Mouse (Mus musculus) limb, embryonic 14.5 days (tissue): Measurements from ENCODE around the gene Tex12. TPM values are rescaled to one million over a fixed set of nuclear protein-coding genes. Genes with fewer than 3 reads are reported as not detected.

ENCODE experiments used
- ATAC-seq: fragments of 200-750 bp; cut with Nextera tagmentation; 2 replicates; pipeline ENCODE4 v1.8.0; 2017; ENCODE audit warnings: low read depth, moderate number of reproducible peaks, moderate TSS enrichment; ENCODE audit not compliant: low FRiP score
- DNase-seq: peaks from one replicate; pipeline ENCODE4 v3.0.0-alpha.2; 2015; ENCODE audit warnings: low spot score
- H3K27ac ChIP-seq: fragments of 300-500 bp; sonication (generic); replicated peaks from 2 replicates; pipeline ENCODE4 v1.5.1; 2014; ENCODE audit warnings: low read depth, mild to moderate bottlenecking, low read length, moderate library complexity, mixed read lengths
- H3K27me3 ChIP-seq: fragments of 300-500 bp; sonication (generic); 2 replicates; pipeline ENCODE4 v1.6.1; 2014; ENCODE audit warnings: low read length, mixed read lengths; ENCODE audit not compliant: control insufficient read depth, insufficient read depth
- H3K36me3 ChIP-seq: fragments of 300-500 bp; sonication (generic); 2 replicates; pipeline ENCODE4 v1.6.1; 2014; ENCODE audit warnings: mild to moderate bottlenecking, low read length, moderate library complexity, mixed read lengths; ENCODE audit not compliant: control insufficient read depth, insufficient read depth
- H3K4me1 ChIP-seq: fragments of 300-500 bp; sonication (generic); 2 replicates; pipeline ENCODE4 v1.6.1; 2014; ENCODE audit warnings: antibody characterized with exemption, low read length, mixed read lengths; ENCODE audit not compliant: control insufficient read depth, insufficient read depth
- H3K4me2 ChIP-seq: fragments of 300-500 bp; sonication (generic); replicated peaks from 2 replicates; pipeline ENCODE4 v1.6.1; 2014; ENCODE audit warnings: low read depth, mild to moderate bottlenecking, low read length, moderate library complexity; ENCODE audit not compliant: severe bottlenecking
- H3K4me3 ChIP-seq: fragments of 300-500 bp; sonication (generic); replicated peaks from 2 replicates; pipeline ENCODE4 v1.5.1; 2014; ENCODE audit warnings: low read length
- H3K9ac ChIP-seq: fragments of 300-500 bp; sonication (generic); 2 replicates; pipeline ENCODE4 v1.6.1; 2014; ENCODE audit warnings: mild to moderate bottlenecking, low read depth, low read length, moderate library complexity; ENCODE audit not compliant: severe bottlenecking
- H3K9me3 ChIP-seq: fragments of 300-500 bp; sonication (generic); 2 replicates; pipeline ENCODE4 v1.6.1; 2016; ENCODE audit warnings: low read length; ENCODE audit not compliant: control insufficient read depth
- POLR2A ChIP-seq: fragments of 200-500 bp; IDR thresholded peaks from 2 replicates; pipeline ENCODE4 v1.8.0; 2012; ENCODE audit warnings: inconsistent platforms, mild to moderate bottlenecking, moderate library complexity, borderline replicate concordance; ENCODE audit not compliant: insufficient read depth, insufficient read length; ENCODE audit errors: extremely low read depth
- WGBS: fragments of 180-500 bp; shearing (Covaris S2); extraction: QIAGEN DNeasy Blood & Tissue Kit; methylation state at CpG from one replicate; pipeline ENCODE4 v1.1.7; 2014; 5-methylcytosine and 5-hydroxymethylcytosine counted together
- polyA plus RNA-seq, 2 experiments: library from polyadenylated mRNA; depleted of rRNA in 1 of 2; stranded (reverse) in 1 of 2; unstranded in 1 of 2; fragments of >200 nt; fragmentation: Nextera tagmentation in 1 of 2; extraction: Ambion mirVana in 1 of 2; gene quantifications; 2 replicates each; pipeline versions ENCODE4 v1.2.1 to v1.2.3; 2012 to 2014

Gene Tex12
- polyA plus RNA-seq (2012; rRNA removed) = not detected in 2 replicates
- not detected in 2 replicates for polyA plus RNA-seq (2014; fragmentation: Nextera tagmentation; extraction: Ambion mirVana)

- no peak within 1 kb of the TSS for H3K9ac ChIP-seq
- DNase-seq (no peak), ATAC-seq (no peak)
- H3K4me3 ChIP-seq = no peak within 1 kb of the TSS
- no peak for TF ChIP-seq POLR2A
- H3K27ac ChIP-seq = no peak within 1 kb of the TSS
- no peak within 1 kb of the TSS for H3K4me2 ChIP-seq
- H3K4me1 ChIP-seq = no peaks in the 10 kb centered on the region
- H3K9me3 ChIP-seq = no peaks in the 10 kb centered on the region
- WGBS = 85% methylated on average over 38 of the region's 38 CpGs
- H3K36me3 ChIP-seq = no peaks in the 10 kb centered on the region
- no peaks in the 10 kb centered on the region for H3K27me3 ChIP-seq
These were observed at the start of gene Tex12 for GRCm38 (mm10) chr9:50561145-50561917. TSS of gene Tex12 (minus strand) at chr9:50561325.

DNA sequence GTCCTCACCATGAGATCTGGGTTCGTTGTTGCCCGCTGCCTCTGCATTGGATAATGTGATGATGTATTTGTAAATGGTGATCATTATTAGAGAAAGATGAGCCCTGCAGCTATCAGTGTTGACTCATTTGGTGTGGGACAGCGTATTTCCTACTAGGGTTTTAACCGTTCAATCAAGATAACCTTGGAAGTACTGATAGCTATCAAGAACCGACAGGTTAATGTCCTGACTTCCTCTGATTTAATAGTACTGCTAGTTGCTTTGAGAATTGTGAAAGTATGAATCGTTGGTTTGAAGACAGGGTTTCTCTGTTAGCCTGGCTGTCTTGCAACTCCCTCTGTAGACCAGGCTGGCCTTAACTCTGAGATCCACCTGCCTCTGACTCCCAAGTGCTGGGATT is 43.2 kb upstream of the Tex12 start:
- peak overlapping the region; percentile 83 for H3K4me3 ChIP-seq
- TF ChIP-seq POLR2A = no peak
- peak overlapping the region; percentile 70 for H3K4me2 ChIP-seq
- peak overlapping the region; percentile 70; the same call in 1 of the 2 replicates for H3K27ac ChIP-seq
- H3K9ac ChIP-seq = peak overlapping the region; percentile 77
- H3K27me3 ChIP-seq = no peaks in the 10 kb centered on the region
- DNase-seq = no peak
- peaks cover 18% of the 10 kb centered on the region for H3K4me1 ChIP-seq
- 3% methylated on average over 6 of the region's 6 CpGs for WGBS
- ATAC-seq = no peak
- H3K9me3 ChIP-seq = no peaks in the 10 kb centered on the region
- H3K36me3 ChIP-seq = peaks cover 42% of the 10 kb centered on the region

DNA sequence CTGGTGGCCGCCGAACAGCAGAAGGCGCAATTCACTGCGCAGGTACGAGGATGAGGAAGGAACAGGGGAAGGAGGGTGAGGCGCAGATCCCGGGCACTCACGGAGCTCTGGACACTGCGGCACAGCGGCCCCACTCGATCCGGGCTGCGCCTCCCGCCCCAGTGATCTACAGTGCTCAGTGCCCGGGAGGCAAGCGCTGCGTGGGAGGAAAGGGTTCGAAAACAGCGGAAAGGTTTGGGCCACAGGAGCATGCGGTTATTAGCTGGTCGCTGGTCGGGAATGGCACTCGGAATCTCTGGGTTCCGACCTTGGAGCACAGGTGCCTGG is 42.8 kb upstream of the Tex12 start:
- DNase-seq = no peak
- Histone ChIP-seq H3K36me3 (peaks cover 42% of the 10 kb centered on the region), H3K27ac (peak overlapping the region; percentile 70), H3K4me2 (peak overlapping the region; percentile 70), H3K9me3 (no peaks in the 10 kb centered on the region), H3K4me1 (peaks cover 18% of the 10 kb centered on the region), H3K9ac (peak overlapping the region; percentile 77), H3K4me3 (peak overlapping the region; percentile 83), H3K27me3 (no peaks in the 10 kb centered on the region)
- ATAC-seq = peak; percentile 85
- WGBS = 0% methylated on average over 24 of the region's 24 CpGs
- TF ChIP-seq POLR2A = no peak

- H3K27ac ChIP-seq = peak within 1 kb of the TSS; percentile 70
- no peaks in the 10 kb centered on the region for H3K27me3 ChIP-seq
- ATAC-seq = peak; percentile 97
- peak within 1 kb of the TSS; percentile 82 for H3K9ac ChIP-seq
- no peaks in the 10 kb centered on the region for H3K9me3 ChIP-seq
- peaks cover 18% of the 10 kb centered on the region for H3K4me1 ChIP-seq
- H3K36me3 ChIP-seq = peaks cover 44% of the 10 kb centered on the region
- H3K4me2 ChIP-seq = peak within 1 kb of the TSS; percentile 70
- peak; percentile 97 for DNase-seq
- TF ChIP-seq POLR2A = peak; percentile 94; the same call in 1 of the 2 replicates
- H3K4me3 ChIP-seq = peak within 1 kb of the TSS; percentile 83
- 1% methylated on average over 48 of the region's 48 CpGs for WGBS
These were observed 42.3 kb upstream of the Tex12 start, which contains the start of the genes Sdhd and Timm8b for GRCm38 (mm10) chr9:50603189-50603997. TSS of gene Sdhd (minus strand) at chr9:50603812. TSS of gene Timm8b (plus strand) at chr9:50603910.

DNA sequence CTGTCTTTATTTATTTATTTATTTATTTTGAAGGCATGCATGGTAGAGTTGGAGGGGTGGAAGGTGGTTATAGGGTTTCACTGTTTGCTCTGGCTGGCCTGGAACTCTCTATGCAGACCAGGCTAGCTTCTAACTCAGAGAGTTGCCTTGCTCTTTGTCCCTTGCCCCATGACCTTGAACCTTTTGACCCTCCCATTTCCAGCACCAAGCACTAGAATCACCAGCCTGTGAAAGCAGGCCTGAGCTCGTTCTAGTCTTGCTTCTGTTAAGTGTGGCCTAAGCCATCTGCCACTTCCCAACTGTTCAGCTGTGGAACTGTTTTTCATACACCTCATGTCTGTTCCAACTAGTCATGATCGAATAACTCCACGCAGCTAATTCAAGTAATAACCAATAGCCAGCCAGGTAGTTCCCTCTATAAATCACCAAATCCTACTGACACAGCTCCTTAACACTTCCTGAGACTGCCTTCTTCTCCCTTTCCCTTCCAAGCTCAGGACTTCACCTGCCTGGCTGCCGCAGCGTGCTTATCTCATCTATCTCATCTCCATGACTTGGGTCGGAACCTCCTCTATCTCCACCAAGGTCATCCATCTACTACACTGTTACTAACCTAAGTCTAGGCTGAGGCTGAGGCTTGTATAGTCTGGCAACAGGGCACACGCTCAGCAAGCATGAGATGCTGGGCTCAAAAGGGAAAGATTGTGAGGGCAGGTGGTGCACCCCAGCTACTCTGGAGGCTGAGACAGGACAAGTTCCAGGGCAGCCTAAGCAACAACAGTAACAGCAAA is 41.1 kb upstream of the Tex12 start:
- no peak overlapping the region for H3K27ac ChIP-seq
- H3K4me3 ChIP-seq = peak overlapping the region; percentile 83
- ATAC-seq (no peak), DNase-seq (no peak)
- H3K27me3 ChIP-seq = no peaks in the 10 kb centered on the region
- no peaks in the 10 kb centered on the region for H3K9me3 ChIP-seq
- no peak for TF ChIP-seq POLR2A
- H3K36me3 ChIP-seq = peaks cover 44% of the 10 kb centered on the region
- WGBS = 90% methylated on average over 7 of the region's 7 CpGs
- H3K4me2 ChIP-seq = peak overlapping the region; percentile 70
- H3K4me1 ChIP-seq = peaks cover 18% of the 10 kb centered on the region
- H3K9ac ChIP-seq = peak overlapping the region; percentile 82; the same call in 1 of the 2 replicates
